Mouse (Mus musculus) heart, embryonic 16.5 days (tissue): ENCODE results near the gene Spon2. TPM values are rescaled to one million over a fixed set of nuclear protein-coding genes. Genes with fewer than 3 reads are reported as not detected.
A peak's percentile ranks its signal among the peaks of the same experiment; 100 is the strongest.

Experiments used
- ATAC-seq: fragments of 200-750 bp; cut with Nextera tagmentation; replicated peaks from 2 replicates; pipeline ENCODE4 v1.8.0; 2017; ENCODE audit warnings: moderate number of reproducible peaks; ENCODE audit not compliant: insufficient read depth, low FRiP score; ENCODE audit errors: extremely low read depth
- H3K27ac ChIP-seq: fragments of 300-500 bp; sonication (generic); 2 replicates; pipeline ENCODE4 v1.5.1; 2014; ENCODE audit warnings: mild to moderate bottlenecking, low read length, control low read depth, moderate library complexity
- H3K27me3 ChIP-seq: fragments of 300-500 bp; sonication (generic); 2 replicates; pipeline ENCODE4 v1.6.1; 2014; ENCODE audit warnings: low read length, mixed read lengths; ENCODE audit not compliant: control insufficient read depth, insufficient read depth
- H3K36me3 ChIP-seq: fragments of 300-500 bp; sonication (generic); 2 replicates; pipeline ENCODE4 v1.6.1; 2014; ENCODE audit not compliant: control insufficient read depth, insufficient read depth
- H3K4me1 ChIP-seq: fragments of 300-500 bp; sonication (generic); 2 replicates; pipeline ENCODE4 v1.6.1; 2014; ENCODE audit warnings: low read length, mixed read lengths; ENCODE audit not compliant: control insufficient read depth, insufficient read depth
- H3K4me2 ChIP-seq: fragments of 300-500 bp; sonication (generic); 2 replicates; pipeline ENCODE4 v1.6.1; 2014; ENCODE audit warnings: low read depth, mild to moderate bottlenecking, control low read depth, low read length
- H3K4me3 ChIP-seq: fragments of 300-500 bp; sonication (generic); 2 replicates; pipeline ENCODE4 v1.5.1; 2014; ENCODE audit warnings: mild to moderate bottlenecking, control low read depth, low read length
- H3K9ac ChIP-seq: fragments of 300-500 bp; sonication (generic); 2 replicates; pipeline ENCODE4 v1.6.1; 2014; ENCODE audit warnings: low read length, control low read depth
- H3K9me3 ChIP-seq: fragments of 300-500 bp; sonication (generic); replicated peaks from 2 replicates; pipeline ENCODE4 v1.6.1; 2016; ENCODE audit warnings: low read length; ENCODE audit not compliant: control insufficient read depth
- WGBS: fragments of 180-500 bp; shearing (Covaris S2); extraction: QIAGEN DNeasy Blood & Tissue Kit; methylation state at CpG from one replicate; pipeline ENCODE4 v1.1.7; 2014; 5-methylcytosine and 5-hydroxymethylcytosine counted together
- polyA plus RNA-seq: library from polyadenylated mRNA; unstranded; fragments of >200 nt; fragmentation: Nextera tagmentation; extraction: Ambion mirVana; gene quantifications from 2 replicates; pipeline ENCODE4 v1.2.1, GENCODE M21; 2015

Spon2 gene
- polyA plus RNA-seq, 1 experiment from 2014 or later = 67.2 TPM

DNA sequence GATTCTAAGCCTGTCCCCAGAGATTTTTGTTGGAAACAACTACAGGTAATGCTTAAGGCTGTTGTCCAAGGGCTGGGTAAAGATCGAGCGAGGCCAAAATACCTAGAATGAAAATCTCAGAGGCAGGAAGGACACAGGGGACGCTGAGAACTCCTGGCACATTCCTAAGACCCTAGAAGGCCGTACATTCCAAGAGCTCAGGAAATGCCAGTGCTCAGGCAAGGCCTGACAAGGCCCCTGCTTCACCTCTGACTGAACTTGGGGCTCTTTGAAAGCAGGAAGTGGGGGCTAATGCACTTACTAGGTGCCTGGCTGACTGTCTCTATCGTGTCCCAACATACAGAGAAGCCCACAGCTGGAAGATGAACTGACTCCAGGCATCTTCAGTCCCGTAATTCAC, 4.1 kb upstream of the Spon2 start:
- no peak overlapping the region for H3K9ac ChIP-seq
- no peaks in the 10 kb centered on the region for H3K36me3 ChIP-seq
- no peaks in the 10 kb centered on the region for H3K27me3 ChIP-seq
- 27% methylated on average over 6 of the region's 6 CpGs for WGBS
- 0 out of 2 replicates have a peak overlapping the region, but pooled peaks have one; percentile 25 for H3K27ac ChIP-seq
- ATAC-seq = no peak
- H3K4me2 ChIP-seq = no peak overlapping the region
- no peak overlapping the region for H3K4me3 ChIP-seq
- H3K9me3 ChIP-seq = no peaks in the 10 kb centered on the region
- peaks cover 44% of the 10 kb centered on the region for H3K4me1 ChIP-seq

DNA sequence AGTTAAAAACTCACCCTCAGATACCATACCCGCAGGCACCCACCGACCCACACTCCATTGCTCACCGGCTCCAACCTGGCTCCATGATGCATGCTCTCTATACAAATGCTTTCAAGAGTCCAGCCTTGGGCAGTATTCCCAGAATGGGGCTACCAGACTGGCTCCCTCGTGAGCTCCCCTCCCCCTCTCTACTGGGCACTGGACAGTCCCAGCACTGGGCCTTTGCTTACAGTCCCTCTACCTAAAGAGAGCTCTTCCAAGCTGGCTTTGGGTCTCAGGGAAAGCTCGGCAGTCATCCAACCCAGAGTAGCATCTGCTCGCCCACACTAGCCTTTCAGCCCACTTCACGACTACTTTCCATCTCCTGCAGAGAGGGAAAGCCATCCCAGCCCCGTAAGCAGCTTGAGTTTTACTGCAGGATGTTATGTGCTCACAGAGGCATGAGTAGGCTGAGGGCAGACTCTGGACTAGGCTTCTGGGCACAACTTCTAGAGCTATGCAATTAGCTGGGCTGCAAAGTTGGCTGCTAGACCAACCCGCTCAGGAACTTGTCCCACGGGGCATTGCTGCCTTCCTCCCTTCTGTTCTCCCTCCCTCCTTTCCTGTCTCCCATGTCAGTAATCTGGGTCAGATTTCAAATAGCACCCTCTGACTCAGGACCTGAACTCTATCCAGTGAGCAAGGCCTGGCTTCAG, 2.2 kb upstream of the Spon2 start:
- ATAC-seq = 0 out of 2 replicates have a peak, but pooled peaks have one; percentile 23
- WGBS = 75% methylated on average over 10 of the region's 10 CpGs
- Histone ChIP-seq H3K27me3 (no peaks in the 10 kb centered on the region), H3K36me3 (no peaks in the 10 kb centered on the region), H3K4me2 (no peak overlapping the region), H3K4me1 (peaks cover 45% of the 10 kb centered on the region), H3K4me3 (no peak overlapping the region), H3K27ac (peak overlapping the region; percentile 6; the same call in 1 of the 2 replicates), H3K9me3 (no peaks in the 10 kb centered on the region), H3K9ac (no peak overlapping the region)

DNA sequence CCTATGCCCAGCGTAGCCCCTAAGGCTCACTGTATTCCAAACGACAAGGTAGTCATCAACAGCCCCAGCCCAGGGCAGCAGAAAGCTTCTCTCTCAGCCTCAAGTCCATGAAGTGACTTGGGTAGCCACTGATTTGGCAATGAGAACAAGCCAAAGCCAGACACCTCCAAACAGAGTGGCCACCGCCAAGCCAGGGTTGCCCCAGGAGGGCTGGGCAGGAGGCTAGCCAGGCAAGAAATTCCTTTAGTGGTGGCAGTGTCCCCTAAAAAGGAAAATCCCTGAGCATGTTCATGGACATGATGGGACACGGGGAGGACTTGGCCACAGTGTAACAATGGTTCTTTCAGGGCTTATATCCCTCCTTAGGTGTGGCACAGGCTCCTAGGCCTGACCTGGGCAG, 1.6 kb upstream of the Spon2 start:
- Histone ChIP-seq H3K4me1 (peaks cover 44% of the 10 kb centered on the region), H3K9me3 (no peaks in the 10 kb centered on the region), H3K27me3 (no peaks in the 10 kb centered on the region), H3K27ac (no peak overlapping the region), H3K4me2 (no peak overlapping the region), H3K4me3 (no peak overlapping the region), H3K36me3 (no peaks in the 10 kb centered on the region), H3K9ac (no peak overlapping the region)
- WGBS = 86% methylated on average over 4 of the region's 4 CpGs
- no peak for ATAC-seq

DNA sequence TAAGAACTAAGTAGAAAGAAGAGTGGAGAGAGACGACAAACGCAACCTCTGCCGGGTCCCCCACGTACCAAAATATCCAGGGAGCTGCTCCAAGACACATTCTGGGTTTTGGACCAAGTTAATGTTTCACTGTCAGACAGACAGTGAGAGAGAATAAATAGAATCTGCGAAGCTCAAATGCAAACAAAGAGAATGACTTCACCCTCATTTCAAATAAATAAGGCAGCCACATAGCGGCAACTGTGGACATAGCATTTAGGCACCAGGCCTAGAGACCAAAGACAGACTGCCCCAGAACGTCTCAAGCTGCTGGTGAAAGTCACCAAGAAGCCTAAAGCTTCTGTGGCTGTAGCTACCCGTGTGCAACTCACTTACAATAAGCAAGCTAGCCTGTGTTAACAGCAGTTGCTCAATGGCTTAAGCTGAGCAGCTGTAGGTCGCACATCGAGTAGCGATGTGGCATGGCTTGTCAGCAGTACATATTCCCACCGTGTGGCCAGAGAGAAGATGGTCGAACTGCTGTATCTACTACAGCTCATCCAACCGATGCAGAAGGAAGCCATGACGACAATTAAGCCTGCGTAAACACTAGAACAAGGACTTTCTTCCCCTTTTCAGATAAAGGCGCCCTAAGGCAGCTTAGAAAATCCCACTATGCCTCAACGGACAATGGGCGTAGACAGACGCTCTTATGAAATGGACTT, 643 bp upstream of the Spon2 start:
- WGBS = 71% methylated on average over 20 of the region's 20 CpGs
- Histone ChIP-seq H3K27me3 (no peaks in the 10 kb centered on the region), H3K9me3 (no peaks in the 10 kb centered on the region), H3K4me3 (no peak overlapping the region), H3K36me3 (no peaks in the 10 kb centered on the region), H3K4me2 (peak overlapping the region; percentile 28; the same call in 1 of the 2 replicates), H3K27ac (peak overlapping the region; percentile 66), H3K9ac (no peak overlapping the region), H3K4me1 (peaks cover 40% of the 10 kb centered on the region)
- no peak for ATAC-seq

DNA sequence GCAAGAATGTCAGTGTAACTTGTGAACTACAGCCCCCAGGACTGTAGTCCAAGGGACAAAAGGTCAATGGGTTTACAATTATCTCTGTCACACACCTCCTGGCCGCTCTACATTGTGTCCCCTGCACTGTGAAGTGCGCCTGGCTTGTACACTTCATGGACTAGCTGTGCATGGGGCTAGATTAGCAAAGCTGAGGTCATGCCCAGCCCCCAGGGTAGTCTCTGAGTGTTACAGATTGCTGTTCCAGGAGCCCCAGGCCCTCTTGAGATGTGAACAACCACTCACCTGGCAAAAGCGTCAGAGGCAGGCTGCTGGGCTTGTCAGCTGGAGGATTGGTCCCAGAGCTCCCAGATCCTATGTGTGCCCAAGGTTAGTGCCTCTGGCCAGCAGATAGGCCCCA, 592 bp downstream of the Spon2 start:
- peak overlapping the region; percentile 60 for H3K9ac ChIP-seq
- H3K4me3 ChIP-seq = peak overlapping the region; percentile 29
- ATAC-seq = 0 out of 2 replicates have a peak, but pooled peaks have one; percentile 7
- WGBS = 39% methylated on average over 3 of the region's 3 CpGs
- H3K36me3 ChIP-seq = no peaks in the 10 kb centered on the region
- peak overlapping the region; percentile 22 for H3K27ac ChIP-seq
- no peaks in the 10 kb centered on the region for H3K9me3 ChIP-seq
- H3K4me1 ChIP-seq = peaks cover 38% of the 10 kb centered on the region
- H3K4me2 ChIP-seq = peak overlapping the region; percentile 28
- H3K27me3 ChIP-seq = no peaks in the 10 kb centered on the region

DNA sequence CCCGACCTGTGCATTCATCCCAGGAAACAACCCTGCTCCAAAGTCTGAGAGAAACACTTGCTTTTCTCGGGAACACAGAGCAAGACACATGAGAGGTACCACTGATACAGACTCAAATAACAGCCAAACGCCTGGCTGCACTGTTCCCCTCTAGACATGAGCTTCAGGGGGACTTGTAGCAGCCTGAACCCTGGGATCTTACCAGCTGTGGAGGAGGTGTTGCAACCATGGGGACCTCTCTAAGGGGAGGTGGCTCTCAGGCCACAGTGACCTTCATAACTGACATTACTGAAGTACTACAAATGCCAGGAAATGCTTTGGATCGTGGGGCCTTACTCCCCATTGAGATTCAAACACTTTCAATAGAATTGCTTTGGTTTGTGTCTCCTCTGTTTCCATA, 3.5 kb downstream of the Spon2 start:
- WGBS = 53% methylated on average over 4 of the region's 4 CpGs
- 0 out of 2 replicates have a peak overlapping the region, but pooled peaks have one; percentile 3 for H3K4me3 ChIP-seq
- H3K27ac ChIP-seq = no peak overlapping the region
- no peaks in the 10 kb centered on the region for H3K9me3 ChIP-seq
- peaks cover 32% of the 10 kb centered on the region for H3K4me1 ChIP-seq
- no peak for ATAC-seq
- no peaks in the 10 kb centered on the region for H3K27me3 ChIP-seq
- H3K9ac ChIP-seq = peak overlapping the region; percentile 43
- H3K4me2 ChIP-seq = peak overlapping the region; percentile 26
- H3K36me3 ChIP-seq = no peaks in the 10 kb centered on the region

DNA sequence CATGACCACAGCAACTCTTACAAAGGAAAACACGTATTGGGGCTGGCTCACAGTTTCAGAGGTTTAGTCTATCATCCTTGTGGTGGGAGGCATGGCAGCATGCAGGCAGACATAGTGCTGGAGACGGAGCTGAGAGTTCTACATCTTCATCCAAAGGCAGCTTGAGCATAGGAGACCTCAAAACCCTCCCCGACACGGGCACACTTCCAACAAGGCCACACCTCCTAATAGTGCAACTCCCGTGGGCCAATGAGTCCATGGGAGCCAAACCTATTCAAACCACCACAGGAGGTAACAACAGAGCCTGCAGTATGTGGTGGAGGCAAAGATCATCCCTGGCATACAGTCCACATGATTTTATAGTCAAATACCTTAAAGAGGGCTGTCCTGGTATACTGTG, 7.0 kb downstream of the Spon2 start:
- H3K4me2 ChIP-seq = no peak overlapping the region
- H3K4me1 ChIP-seq = peaks cover 10% of the 10 kb centered on the region
- H3K27me3 ChIP-seq = no peaks in the 10 kb centered on the region
- no peak overlapping the region for H3K4me3 ChIP-seq
- no peak overlapping the region for H3K9ac ChIP-seq
- no peaks in the 10 kb centered on the region for H3K9me3 ChIP-seq
- WGBS = 81% methylated on average over 5 of the region's 5 CpGs
- no peak overlapping the region for H3K27ac ChIP-seq
- H3K36me3 ChIP-seq = no peaks in the 10 kb centered on the region
- no peak for ATAC-seq

DNA sequence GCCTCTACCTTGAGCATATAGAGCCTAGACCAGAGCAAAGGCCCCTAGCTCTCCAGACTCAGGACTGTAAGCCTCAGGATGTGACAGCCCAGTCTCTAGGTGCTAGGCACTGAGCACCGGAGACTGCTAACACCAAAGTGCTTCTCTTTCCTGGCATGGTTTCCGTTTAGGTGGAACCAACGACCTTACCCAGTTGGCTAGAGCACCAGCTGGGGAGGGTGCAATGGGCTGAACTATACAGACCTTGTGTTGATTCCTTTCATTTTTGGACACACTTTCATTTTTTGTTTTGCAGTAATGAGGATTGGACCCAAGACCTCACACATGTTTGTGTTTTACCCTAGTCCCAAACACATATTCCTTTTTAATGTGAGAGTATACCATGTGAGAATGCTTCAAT, 7.7 kb downstream of the Spon2 start:
- no peak overlapping the region for H3K27ac ChIP-seq
- H3K4me2 ChIP-seq = no peak overlapping the region
- no peak overlapping the region for H3K4me3 ChIP-seq
- no peaks in the 10 kb centered on the region for H3K27me3 ChIP-seq
- H3K4me1 ChIP-seq = peaks cover 10% of the 10 kb centered on the region
- H3K36me3 ChIP-seq = no peaks in the 10 kb centered on the region
- H3K9me3 ChIP-seq = no peaks in the 10 kb centered on the region
- no peak for ATAC-seq
- WGBS = 88% methylated on average over 3 of the region's 3 CpGs
- H3K9ac ChIP-seq = no peak overlapping the region

DNA sequence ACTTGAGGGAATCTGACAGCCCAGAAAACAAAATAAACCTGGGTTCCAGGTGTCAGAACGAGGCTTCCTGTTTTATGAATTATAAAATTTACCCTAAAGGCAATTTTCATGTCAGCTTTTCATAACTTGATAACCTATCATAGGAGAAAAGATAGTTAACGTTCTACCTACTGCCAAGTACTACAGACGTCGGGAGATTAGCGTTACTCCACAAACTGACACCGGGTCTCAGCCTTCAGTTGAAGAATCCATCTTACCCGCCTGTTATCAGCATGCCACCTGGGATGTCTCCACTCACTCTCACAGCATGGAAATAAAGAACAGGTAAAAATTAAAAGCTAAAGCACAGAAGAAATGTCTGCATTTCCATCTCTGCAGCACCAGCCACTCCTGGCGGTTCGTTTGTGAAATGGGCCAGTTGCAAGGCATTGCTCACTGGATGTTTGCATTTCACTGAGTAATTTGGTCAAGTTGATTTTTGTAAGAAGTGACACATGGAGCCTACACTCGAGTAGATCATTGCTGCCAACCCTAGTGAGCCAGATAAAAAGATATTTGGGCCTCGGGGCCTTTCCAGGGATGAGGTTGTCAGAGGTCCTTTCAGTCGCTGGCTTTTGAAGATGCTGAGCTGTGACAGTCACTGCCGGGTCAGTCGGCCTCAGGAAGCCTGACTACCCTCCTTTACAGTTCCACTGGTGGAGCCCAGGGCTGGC, 9.6 kb downstream of the Spon2 start:
- H3K4me1 ChIP-seq = no peaks in the 10 kb centered on the region
- no peak overlapping the region for H3K27ac ChIP-seq
- no peak for ATAC-seq
- H3K4me2 ChIP-seq = no peak overlapping the region
- no peaks in the 10 kb centered on the region for H3K36me3 ChIP-seq
- H3K4me3 ChIP-seq = no peak overlapping the region
- WGBS = 52% methylated on average over 14 of the region's 14 CpGs
- H3K9ac ChIP-seq = no peak overlapping the region
- no peaks in the 10 kb centered on the region for H3K9me3 ChIP-seq
- H3K27me3 ChIP-seq = no peaks in the 10 kb centered on the region
